Mouse (Mus musculus) cerebral cortex, adult 2 months (tissue): ENCODE results near the gene Arhgef5.

Source experiments
- WGBS: fragments of 180-500 bp; shearing (Covaris S2); methylation state at CpG from one replicate; pipeline ENCODE4 v1.1.7; 2018; 5-methylcytosine and 5-hydroxymethylcytosine counted together

Gene Arhgef5

DNA sequence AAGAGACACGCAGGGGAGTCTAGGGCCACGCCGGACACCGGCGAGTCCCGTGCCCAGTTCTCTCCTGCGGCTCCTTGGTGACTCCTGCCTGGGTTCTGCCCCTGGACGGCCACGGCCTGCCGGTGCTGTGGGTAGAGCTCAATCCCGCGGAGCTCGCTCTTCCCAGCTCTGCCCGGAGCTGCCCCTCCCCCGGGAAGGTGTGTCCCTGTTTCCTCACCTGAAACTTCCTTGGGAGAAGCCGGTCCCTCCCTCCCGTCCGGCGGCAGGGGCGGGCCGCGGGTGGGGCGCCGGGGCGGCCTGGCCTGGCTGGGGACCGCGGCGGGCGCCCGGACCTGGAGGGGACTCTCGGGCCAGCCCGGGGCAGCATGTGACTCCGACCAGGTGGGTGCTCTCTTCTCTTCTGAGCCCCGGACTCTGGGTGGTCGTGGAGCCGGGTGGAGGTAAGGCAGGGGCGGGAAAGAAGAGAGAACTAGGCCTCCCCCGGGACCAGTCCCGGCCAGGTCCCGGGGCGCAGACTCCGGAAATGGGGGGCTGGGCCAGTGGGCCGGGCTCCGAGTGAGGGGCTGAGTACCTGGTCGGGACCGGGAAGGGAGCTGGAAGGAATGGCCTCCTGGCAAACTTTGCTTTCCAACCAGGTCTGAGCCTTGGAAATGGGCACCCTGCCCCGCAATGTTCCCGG, at the start of gene Arhgef5:
Arhgef5 (plus strand) TSS at position 220 of the 679 bp plus-strand sequence.
- WGBS: 3% methylated on average over 48 of the region's 48 CpGs

DNA sequence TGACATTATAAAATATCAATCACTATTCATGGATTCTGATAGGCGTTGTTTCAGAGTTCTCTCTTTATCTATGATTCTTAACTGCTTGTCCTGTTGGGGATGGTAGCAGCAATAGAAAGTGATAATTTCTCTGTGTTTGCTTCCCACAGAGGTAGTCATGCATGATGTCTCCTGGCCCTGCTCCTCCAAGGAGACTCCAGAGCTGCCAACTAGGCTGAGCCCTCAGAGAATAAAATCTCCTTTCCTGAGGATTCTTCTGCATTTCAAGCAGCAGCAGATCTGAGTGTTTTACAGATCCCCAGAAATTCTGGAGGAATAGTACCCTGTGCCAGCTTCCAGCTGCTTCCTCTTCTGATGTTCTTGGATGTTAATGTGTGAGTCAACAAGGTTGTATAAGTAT, 34.1 kb upstream of the Arhgef5 start, which contains the start of gene Olfr47:
Olfr47 (plus strand) TSS at position 275 of the 400 bp plus-strand sequence.
- 80% methylated on average over 1 of the region's 1 CpGs for WGBS

DNA sequence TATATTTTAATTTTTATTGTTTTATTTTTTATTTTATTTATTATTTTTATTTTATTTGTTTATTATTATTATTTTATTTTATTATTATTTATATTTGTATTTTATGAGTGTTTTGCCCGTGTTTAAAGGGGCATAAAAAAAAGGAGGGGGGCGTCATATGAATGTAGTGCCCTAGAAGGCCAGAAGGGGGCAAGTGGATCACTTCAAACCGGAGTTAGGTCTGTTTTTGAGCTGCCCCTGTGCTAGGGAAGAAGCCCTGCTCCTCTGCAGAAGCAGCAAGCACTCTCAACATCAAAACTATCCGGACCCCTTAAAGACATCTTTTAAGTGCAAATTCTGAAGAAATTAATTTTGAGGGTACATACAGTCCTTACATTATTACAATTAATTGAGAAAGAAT, 23.3 kb upstream of the Arhgef5 start:
- 24% methylated on average over 4 of the region's 4 CpGs for WGBS

DNA sequence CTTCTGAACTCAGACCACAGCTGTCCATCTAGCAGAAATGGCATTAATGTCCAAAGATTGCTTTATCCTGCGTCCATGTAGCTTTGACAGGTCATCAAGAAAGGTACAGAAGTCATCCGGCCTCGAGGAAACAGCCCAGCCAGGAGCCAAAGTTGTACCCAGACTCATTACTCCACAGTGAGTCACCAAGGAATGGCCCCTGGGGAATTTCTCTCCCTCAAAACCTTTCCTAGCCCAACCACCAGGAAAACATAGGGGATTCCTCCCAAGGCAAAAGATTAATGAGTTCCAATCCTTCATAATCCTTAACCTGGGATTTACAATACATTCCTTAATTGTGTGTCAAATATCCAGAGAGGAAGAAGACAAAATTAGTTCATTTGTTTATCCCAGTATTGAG, 18.0 kb upstream of the Arhgef5 start:
- WGBS: 79% methylated on average over 3 of the region's 3 CpGs

DNA sequence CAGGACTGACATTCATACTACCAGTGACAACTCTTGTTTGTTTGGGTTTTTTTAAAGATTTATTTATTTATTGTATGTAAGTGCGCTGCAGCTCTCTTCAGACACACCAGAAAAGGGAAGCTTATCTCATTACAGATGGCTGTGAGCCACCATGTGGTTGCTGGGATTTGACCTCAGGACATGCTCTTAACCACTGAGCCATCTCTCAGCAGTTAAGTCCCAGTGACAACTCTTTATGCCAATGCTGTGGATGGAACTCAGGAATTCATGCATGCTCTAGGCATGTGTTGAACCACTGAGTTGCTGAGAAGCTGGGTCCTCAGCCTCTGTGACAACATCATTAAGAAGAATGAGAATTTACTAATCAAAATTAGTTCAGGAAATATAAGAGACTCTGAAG, 12.4 kb upstream of the Arhgef5 start:
- WGBS: 93% methylated on average over 1 of the region's 1 CpGs

DNA sequence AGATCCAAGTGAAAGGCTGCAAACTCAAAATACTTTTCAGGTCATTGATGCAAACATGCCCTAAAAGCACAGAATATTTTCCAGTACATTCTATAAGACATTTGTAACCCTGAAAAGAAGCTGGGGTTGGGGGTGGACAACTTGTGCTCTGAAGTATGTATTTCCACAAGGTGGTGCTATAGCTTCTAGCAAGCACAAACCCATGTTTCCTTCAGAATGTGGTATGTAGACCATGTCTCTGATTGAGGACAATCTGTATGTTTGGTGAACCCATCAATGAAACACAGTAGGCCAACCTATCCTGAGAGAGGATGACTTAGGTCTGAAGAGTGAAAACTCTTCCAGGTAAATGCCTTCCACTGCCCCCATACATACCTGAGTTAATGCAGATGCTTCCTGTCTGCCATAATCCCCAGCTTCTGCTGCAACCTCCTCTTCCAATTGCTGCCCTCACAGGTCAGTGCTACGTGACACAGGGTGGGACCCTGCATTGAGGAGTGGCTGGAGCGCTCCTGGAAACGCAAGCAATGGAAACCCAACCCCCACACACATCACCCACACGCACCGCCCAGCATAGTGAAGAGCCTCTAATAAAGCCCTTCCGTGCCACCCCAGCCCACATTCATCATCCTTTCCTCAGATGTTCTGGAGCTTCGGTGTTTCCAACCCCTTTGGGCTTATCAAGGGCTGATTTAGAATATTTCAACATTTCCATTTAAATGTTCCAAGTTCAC, 11.0 kb upstream of the Arhgef5 start:
- WGBS: 80% methylated on average over 7 of the region's 7 CpGs

DNA sequence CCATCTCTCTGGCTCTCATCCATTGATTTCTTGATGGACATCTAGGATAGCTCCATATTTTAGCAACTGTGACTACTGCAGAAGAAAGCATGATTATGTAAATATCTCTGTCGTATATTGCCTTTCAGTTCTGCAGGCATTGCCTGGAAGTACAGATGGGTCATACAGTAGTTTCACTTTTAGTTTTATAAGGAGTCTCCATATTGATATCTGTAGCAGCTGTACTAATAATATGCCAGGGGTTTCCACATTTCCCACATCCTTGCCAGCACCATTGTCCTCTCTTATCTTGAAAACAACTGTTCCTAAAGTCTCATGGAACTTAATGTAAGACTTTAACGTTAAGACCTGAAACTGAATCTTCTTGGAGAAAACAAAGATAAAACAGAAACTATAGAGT, 4.6 kb upstream of the Arhgef5 start:
- 43% methylated on average over 2 of the region's 2 CpGs for WGBS

DNA sequence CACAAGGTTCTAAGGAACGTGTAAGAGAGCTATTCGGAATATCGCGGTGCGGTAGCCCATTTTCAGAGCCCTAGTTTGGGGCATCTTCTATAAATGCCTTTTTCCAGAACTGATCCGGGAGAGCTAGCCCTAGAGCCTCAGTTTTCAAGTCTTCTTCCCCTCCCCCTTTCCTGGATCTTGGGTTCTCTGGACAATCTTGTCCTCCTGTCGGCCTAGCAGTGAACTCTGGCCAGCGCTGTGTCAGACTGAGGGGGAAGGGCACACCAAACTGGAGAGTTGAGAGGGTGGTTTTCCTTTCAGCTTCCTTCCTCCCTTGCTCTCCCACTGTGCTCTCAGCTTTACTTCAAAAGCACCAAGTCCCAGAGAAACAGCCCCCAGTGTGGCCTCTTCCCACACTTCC, 974 bp downstream of the Arhgef5 start:
- 43% methylated on average over 8 of the region's 8 CpGs for WGBS

DNA sequence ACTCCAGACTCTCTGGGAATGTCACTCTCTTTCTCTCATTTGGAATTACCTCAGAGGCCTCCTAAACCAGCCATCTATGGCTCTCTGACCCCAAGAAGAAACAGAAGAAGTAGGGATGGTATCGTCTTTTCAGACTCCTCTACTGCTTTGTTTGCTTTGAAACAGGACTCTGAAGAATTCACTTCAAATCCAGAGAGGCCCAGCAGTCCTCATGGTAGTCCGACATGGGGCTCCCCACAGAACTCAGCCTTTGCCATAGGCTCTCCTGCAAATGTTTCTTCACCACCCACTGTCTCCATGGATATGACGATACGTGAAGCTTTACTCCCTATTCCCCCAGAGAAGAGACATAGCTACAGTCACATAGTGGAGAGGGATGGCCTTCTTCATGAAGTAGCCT, 8.7 kb downstream of the Arhgef5 start:
- WGBS: 91% methylated on average over 4 of the region's 4 CpGs

DNA sequence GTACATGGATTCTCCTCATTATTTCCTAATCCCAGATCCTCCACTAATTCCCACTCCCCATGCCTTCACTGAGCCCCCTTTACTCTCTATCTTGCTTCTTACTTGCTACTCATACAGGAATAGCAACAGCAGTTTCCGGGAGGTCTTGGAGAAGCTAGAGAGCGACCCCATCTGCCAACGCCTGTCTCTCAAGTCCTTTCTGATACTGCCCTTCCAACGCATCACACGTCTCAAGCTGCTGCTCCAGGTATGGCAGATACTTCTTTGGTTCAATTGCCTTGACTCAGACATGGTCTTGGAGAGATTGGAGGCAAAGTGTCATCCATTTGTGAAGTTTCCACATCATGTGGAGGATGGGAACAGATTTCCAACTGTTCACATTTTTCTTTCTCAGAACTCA, 15.1 kb downstream of the Arhgef5 start:
- 97% methylated on average over 5 of the region's 5 CpGs for WGBS

DNA sequence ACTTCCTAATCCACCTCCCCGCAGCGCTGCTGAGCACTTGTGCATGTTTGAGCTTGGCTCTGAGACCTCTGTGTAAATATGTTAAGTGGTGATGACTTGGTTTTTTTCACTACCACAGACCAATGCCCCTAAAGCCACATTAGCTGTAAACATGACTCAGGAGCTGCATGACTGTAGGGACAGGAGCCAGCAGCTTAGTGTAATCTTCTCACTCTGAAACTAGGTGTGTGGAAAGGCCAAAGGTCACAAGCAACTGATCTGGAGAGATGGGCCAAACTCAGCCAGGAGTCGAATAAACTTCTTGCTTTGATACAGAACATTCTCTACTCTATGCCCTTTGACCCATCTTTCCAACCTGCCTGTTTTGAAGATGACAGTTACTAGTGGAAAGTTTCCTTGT, 26.7 kb downstream of the Arhgef5 start:
- 89% methylated on average over 3 of the region's 3 CpGs for WGBS

DNA sequence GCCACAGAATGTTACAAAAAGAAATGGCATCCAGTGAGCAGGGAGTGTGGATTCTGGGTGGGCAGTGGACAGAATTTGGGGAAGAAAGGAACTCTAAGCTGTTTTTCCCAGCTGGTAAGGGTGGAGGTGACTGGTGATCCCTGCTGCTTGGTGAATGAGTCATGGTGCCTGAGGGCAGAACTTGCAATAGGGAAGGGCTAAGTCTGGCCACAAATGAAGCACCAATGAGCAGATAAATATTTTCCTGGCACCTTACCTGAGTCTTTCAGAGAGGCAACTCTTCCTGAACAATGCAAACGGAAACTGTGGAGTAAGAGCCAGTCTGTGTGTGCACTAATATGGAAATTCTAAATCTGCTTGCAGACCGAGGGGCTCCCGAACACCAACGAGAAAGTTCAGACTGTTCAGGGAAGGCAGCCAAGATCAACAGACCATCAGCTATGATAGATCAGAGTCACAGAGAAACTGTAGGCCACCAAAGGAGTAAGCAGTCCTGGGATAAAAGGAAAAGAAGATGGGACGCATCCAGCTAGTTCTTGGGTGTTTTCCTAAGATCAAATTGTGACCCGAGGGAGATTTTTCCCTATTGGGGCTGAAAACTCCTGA, 27.2 kb downstream of the Arhgef5 start:
- WGBS: 55% methylated on average over 6 of the region's 6 CpGs

DNA sequence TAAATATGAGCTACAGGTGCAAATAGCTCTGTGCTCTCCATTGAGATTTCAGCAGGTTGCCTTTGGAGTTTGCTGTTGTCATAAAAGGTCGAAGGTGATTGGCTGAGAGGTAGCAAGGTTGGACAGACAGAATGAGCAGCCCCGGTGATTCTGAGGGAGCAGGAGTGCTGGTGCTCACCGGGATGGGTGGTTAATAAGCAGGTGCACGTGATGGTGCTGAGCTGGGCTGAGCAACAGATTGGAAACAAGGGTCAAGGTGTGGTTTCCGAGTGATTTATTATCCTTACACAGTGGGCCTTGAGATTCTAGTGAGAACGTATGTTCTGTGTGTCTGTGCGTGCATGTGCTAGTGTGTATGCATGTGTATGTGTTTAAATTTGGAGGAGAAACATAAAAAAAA, 27.8 kb downstream of the Arhgef5 start:
- 81% methylated on average over 7 of the region's 7 CpGs for WGBS

DNA sequence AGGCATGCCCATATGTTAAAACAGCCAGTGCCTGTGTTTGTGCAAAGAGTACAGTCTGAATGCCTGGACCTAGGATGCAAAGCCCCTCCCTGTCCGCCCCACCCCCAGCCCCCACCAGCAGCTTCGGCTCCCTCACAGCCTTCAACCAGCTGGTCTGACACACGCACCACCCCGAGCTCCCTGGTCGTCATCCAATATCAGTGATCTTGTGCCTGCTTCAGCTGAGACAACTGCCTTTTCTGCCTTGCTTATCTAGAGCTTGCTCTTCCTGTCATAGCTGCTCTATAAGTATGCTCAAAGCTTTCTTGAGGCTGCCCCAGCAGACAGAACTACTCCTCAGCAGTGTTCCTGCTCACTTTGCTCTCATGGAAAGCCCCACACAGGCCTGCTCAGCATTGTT, 30.5 kb downstream of the Arhgef5 start:
- WGBS: 15% methylated on average over 5 of the region's 5 CpGs

DNA sequence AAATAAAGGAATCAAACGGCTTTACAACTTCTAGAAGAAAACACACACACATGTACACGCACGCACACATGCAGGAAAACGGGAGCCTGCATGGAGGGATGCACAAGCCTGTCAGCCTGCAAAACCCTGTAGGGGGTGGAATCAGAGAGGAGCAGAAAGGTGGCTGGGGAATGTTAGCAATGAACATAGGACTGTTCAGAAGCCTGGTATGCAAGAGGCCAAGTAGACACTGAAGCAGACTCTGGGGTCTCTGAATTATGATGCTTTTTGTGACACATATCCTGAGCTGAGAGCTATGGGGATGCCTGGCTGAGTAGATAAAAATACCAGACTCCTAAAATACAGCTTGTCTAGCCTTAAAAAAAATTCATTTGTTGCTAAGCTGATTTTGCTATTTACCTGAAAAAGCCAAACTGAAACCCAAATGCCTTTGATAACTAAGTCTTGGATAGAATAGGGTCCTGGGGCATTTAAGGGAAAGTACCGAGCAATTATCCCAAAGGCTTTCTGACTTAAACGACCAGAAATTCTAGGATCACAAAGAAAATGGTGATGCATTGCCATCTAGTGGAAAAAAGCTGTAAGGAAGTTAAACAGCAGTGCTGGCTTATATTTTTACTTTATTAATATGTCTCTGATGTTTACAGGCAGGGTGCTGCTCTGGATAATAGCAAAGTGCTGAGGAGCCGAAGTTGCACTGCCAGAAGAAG, 31.6 kb downstream of the Arhgef5 start:
- 19% methylated on average over 7 of the region's 7 CpGs for WGBS

DNA sequence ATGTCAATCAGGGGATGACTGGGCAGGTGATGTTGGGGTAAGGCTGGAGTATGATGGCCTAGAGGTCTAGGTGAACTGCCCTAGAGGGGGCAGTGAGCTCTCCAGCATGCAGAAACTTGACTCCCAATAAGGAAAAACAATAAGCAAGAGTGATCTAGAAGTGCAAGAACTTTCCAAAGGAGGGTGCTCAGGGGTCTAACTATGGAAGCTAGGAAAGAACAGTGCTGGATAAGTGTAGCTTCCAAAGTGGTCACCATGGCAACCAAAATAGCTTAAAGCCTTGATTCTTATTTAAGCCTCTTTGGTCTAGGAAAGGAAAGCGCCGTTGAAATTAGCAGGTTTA, 32.1 kb downstream of the Arhgef5 start:
- WGBS: 8% methylated on average over 2 of the region's 2 CpGs

DNA sequence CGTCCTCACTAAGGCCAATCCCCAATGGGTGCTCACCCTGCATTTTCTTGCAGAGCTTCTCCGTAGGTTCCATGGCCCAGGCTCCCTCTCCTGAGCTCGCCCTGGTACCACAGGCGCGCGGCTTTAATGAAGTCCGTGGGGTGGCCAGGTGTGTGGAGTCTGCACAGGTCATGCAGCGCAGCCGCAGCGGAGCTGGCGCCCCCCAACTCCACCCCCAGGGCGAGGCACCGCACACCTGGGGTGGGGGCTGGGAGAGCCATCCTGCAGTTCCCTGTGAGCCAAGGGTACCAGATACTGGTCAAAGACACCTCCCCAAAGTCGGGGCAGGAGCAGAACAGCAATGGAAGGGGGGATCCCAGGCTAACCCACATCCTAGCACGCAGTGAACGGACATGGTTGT, 44.1 kb downstream of the Arhgef5 start, which contains the start of gene Nobox:
Nobox (minus strand) TSS at position 101 of the 400 bp plus-strand sequence.
- WGBS: 66% methylated on average over 16 of the region's 16 CpGs

DNA sequence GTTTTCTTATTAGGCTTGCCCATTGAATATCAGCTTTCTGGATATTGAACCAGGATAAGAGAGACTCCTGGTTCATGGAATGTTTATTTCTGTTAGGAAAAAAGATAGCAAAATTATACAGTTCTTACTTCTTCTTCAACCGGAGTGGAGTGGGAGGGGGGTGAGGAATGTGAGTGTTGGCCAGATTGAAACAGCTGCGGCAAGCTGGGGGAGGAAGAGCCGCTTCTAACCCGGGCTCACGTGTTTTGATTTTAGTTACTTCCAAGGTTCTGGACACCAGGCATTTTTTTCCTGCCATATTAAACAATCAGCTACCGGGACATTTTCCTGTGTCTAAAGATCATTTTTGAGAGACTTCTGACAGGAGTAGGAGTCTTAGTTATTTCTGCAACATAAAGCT, 44.7 kb downstream of the Arhgef5 start:
- WGBS: 42% methylated on average over 6 of the region's 6 CpGs

DNA sequence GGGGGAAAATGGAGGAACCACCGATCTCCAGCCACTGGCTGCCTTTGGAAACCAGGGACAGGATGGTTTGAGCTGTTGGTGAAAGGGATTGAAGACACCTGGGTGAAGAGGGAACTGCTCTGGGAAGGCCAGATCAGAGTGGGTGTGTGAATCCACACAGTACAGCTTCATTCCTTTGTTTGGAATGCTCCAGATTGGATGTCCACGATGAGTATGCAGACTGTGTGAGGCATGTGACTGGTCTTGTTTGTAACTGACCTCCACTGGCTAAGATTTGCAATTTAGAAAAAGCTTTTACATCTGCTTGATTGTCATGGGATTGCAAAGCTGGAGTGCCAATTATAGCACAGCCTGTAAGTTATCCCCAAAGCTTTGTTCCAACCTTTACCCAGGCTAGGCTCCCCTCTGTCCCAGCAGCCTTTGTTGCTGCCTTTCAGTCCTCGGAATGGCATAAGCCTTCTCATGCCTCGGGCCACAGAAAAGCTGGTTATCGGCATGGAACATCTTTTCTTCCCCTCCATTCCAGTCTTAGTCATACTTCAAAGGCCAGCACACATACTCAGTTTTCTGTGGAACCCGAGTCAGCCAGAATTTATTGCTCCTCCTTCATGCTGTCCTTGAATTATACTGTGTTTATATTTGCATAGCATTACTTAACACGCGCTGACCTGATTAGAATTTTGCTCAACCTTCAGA, 47.7 kb downstream of the Arhgef5 start:
- WGBS: 55% methylated on average over 8 of the region's 8 CpGs

DNA sequence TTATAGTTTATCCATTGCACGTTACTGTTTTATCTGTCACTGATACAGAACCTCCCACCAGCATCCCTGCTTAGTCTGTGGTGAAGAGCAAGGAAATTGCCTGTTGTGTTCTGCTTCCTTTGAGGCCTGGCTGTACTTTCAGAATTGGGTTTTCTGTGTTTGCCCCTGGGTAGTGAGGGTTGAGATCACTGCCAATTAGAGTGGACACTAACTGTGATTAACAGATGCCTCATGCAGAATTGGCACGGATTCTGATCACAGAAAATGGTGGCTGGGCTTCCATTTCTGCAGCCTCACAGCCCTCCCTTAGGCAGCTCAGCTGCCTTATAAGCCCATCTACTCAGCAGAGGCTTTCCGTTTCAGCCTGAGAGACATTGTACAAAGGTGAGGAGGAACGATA, 68.1 kb downstream of the Arhgef5 start:
- 63% methylated on average over 4 of the region's 4 CpGs for whole genome bisulfite sequencing

DNA sequence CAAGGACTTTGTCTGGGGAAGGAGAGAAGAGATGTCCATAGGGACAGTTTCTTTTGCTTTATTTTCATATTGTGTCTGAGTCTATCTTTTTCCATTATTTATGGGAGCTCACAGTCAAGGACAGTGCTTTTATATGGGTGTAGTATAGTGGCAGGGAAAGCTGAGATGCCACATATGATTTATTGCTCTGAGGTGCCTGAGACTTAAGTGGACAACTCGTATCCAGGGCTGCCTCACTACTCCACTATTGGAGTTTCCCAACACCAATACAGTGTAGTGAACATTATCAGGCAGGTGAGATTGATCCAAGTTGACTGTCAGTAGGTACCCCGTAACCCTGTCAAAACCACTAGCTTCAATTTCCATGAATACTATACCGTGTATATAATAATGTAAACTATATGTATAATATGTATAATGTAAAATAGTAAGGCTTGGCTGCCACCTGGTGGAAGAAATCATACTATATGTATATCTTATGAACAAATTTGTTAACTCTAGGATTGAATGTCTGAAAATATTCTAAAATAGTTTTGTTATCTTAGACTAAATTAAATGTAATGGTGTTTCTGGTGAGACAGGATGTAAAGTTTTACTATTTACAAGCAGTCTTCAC, 70.3 kb downstream of the Arhgef5 start:
- WGBS: 67% methylated on average over 3 of the region's 3 CpGs
